Mouse (Mus musculus): ENCODE measurements around the gene BC055324.

DNA sequence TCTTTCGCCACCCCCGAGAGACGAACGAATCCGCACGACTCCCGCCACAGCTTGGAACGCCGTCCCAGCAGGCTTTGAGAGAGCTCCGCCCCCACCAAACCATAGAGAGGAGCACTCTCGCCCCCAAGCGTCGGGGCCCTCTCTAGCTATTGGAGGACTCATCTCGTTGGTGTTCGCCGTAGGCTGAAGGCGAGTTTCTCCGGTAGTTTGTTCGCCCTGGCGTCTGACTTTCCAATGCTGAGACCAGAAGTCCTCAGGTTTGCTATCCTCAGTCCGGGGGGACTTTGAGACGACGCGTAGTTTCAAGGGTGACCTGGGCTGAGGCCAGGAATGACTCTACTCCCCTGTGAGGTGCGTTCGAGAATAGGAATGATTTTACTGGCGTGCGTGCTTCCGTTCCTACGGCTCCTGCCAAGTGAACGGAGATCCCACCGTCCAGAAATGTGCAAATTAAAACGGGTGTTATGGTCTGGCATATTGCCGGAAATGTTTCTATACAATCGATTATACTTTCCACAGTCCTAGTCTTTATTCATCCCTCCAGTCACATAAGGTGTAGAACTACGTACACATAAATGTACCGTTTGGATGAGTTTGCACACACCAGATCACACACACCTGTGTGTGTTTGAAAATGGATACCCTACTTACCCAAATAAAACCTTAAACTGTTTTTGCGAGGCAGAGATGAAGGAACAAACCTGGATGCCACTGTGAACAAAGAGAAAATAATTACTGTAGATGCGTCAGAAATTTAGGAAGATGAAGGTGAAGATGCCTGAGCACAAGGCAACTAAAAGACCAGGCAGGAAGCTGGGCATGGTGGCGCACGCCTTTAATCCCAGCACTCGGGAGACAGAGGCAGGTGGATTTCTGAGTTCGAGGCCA, at the start of gene BC055324, which contains the start of gene Mettl18:
- TF ChIP-seq CTCF (IDR thresholded peaks at IDR 0.05; ENCODE audit: low read depth): peak; percentile 70
- no peak for TF ChIP-seq EP300 (optimal IDR thresholded peaks at IDR 0.05)
